Mouse (Mus musculus) CH12.LX (cell line): ENCODE measurements around the gene Kcnip4. TPM values are rescaled to one million over a fixed set of nuclear protein-coding genes. Genes with fewer than 3 reads are reported as not detected.

Source experiments
- DNase-seq: peaks from one replicate; pipeline ENCODE4 v3.0.0-alpha.2; 2013; ENCODE audit errors: extremely low read depth
- H3K27ac ChIP-seq: 2 replicates; pipeline ENCODE4 v1.5.1; 2012; ENCODE audit warnings: low read depth, mild to moderate bottlenecking, control low read depth, moderate library complexity; ENCODE audit not compliant: insufficient read depth
- H3K27me3 ChIP-seq: replicated peaks from 2 replicates; pipeline ENCODE3; 2012; ENCODE audit warnings: inconsistent platforms
- H3K36me3 ChIP-seq, 2 experiments: replicated peaks in 1 of 2; 2 replicates each; pipeline versions ENCODE3 to v1.6.1; 2012; ENCODE audit warnings: inconsistent platforms in 1 of 2, low read length in 1 of 2, mild to moderate bottlenecking in 1 of 2, mixed read lengths in 1 of 2, moderate library complexity in 1 of 2; ENCODE audit not compliant: control insufficient read depth in 1 of 2, insufficient read depth in 1 of 2
- H3K4me1 ChIP-seq, 2 experiments: 2 replicates each; pipeline ENCODE4 v1.6.1; 2012; ENCODE audit warnings: inconsistent platforms in 1 of 2, moderate library complexity in 1 of 2; ENCODE audit not compliant: insufficient read depth in 2 of 2, control insufficient read depth in 1 of 2
- H3K4me2 ChIP-seq: 2 replicates; pipeline ENCODE4 v1.6.1; 2012; ENCODE audit warnings: low read depth, mild to moderate bottlenecking, control low read depth; ENCODE audit not compliant: poor library complexity, insufficient read depth, severe bottlenecking
- H3K4me3 ChIP-seq, 3 experiments: fragments of 150-350 bp in 1 of 3; sonication (generic) in 1 of 3; replicated peaks in 1 of 3; 2 replicates each; pipeline versions ENCODE3 to v1.5.1; 2011 to 2012; ENCODE audit warnings: low read depth in 2 of 3, low read length in 2 of 3, mild to moderate bottlenecking in 2 of 3, moderate library complexity in 2 of 3, control low read depth in 1 of 3, improper control_type of control experiment in 1 of 3, inconsistent platforms in 1 of 3, mixed read lengths in 1 of 3; ENCODE audit not compliant: poor library complexity in 1 of 3
- H3K79me2 ChIP-seq: replicated peaks from 2 replicates; pipeline ENCODE4 v1.6.1; 2012; ENCODE audit warnings: mild to moderate bottlenecking, moderate library complexity; ENCODE audit not compliant: control insufficient read depth, poor library complexity, insufficient read depth, severe bottlenecking; ENCODE audit errors: extremely low read depth
- H3K9ac ChIP-seq: 2 replicates; pipeline ENCODE4 v1.6.1; 2012; ENCODE audit warnings: low read depth, mild to moderate bottlenecking, control low read depth, moderate library complexity; ENCODE audit not compliant: insufficient read depth
- H3K9me3 ChIP-seq: replicated peaks from 2 replicates; pipeline ENCODE3; 2012; ENCODE audit warnings: low read length, inconsistent platforms, mixed read lengths
- CHD2 ChIP-seq: IDR thresholded peaks from 2 replicates; pipeline ENCODE4 v1.6.1; 2011; ENCODE audit warnings: low read length, improper control_type of control experiment
- EP300 ChIP-seq: IDR thresholded peaks from 2 replicates; pipeline ENCODE4 v1.6.1; 2011; ENCODE audit warnings: low read length, improper control_type of control experiment
- ETS1 ChIP-seq: conservative IDR thresholded peaks from 2 replicates; pipeline ENCODE4 v1.6.1; 2012; ENCODE audit warnings: low read depth, mild to moderate bottlenecking, inconsistent platforms, low read length, improper control_type of control experiment, moderate library complexity
- HCFC1 ChIP-seq: IDR thresholded peaks from 2 replicates; pipeline ENCODE4 v1.6.1; 2012; ENCODE audit warnings: low read depth, mild to moderate bottlenecking, inconsistent platforms, low read length, improper control_type of control experiment
- KAT2A ChIP-seq: IDR thresholded peaks from 2 replicates; pipeline ENCODE4 v1.6.1; 2012; ENCODE audit warnings: low read length, improper control_type of control experiment, inconsistent platforms; ENCODE audit not compliant: insufficient replicate concordance
- MAFK ChIP-seq: IDR thresholded peaks from 2 replicates; pipeline ENCODE4 v1.6.1; 2011; ENCODE audit warnings: low read length, improper control_type of control experiment; ENCODE audit not compliant: insufficient replicate concordance
- MAZ ChIP-seq: IDR thresholded peaks from 2 replicates; pipeline ENCODE4 v1.6.1; 2012; ENCODE audit warnings: low read depth, mild to moderate bottlenecking, inconsistent platforms, low read length, improper control_type of control experiment, moderate library complexity
- MEF2A ChIP-seq: IDR thresholded peaks from 2 replicates; pipeline ENCODE4 v1.6.1; 2014; ENCODE audit warnings: low read depth, mild to moderate bottlenecking, inconsistent platforms, low read length, improper control_type of control experiment, borderline replicate concordance
- MXI1 ChIP-seq: IDR thresholded peaks from 2 replicates; pipeline ENCODE4 v1.6.1; 2011; ENCODE audit warnings: mild to moderate bottlenecking, low read depth, low read length, improper control_type of control experiment
- MYC ChIP-seq: IDR thresholded peaks from 2 replicates; pipeline ENCODE4 v1.6.1; 2011; ENCODE audit warnings: low read depth, mild to moderate bottlenecking, improper control_type of control experiment, low read length
- NRF1 ChIP-seq: IDR thresholded peaks from 2 replicates; pipeline ENCODE4 v1.6.1; 2014; ENCODE audit warnings: low read depth, mild to moderate bottlenecking, inconsistent platforms, low read length, improper control_type of control experiment, moderate library complexity
- PAX5 ChIP-seq: IDR thresholded peaks from 2 replicates; pipeline ENCODE4 v1.6.1; 2012; ENCODE audit warnings: low read length, inconsistent platforms, mixed read lengths
- POLR2AphosphoS2 ChIP-seq: IDR thresholded peaks from 2 replicates; pipeline ENCODE4 v1.6.1; 2011; ENCODE audit warnings: low read depth, low read length, improper control_type of control experiment
- RAD21 ChIP-seq: IDR thresholded peaks from 2 replicates; pipeline ENCODE4 v1.6.1; 2011; ENCODE audit warnings: low read depth, mild to moderate bottlenecking, low read length, improper control_type of control experiment, moderate library complexity
- RCOR1 ChIP-seq: conservative IDR thresholded peaks from 2 replicates; pipeline ENCODE4 v1.6.1; 2012; ENCODE audit warnings: low read depth, mild to moderate bottlenecking, inconsistent platforms, low read length, improper control_type of control experiment
- SMC3 ChIP-seq: IDR thresholded peaks from 2 replicates; pipeline ENCODE4 v1.6.1; 2011; ENCODE audit warnings: low read depth, low read length, improper control_type of control experiment
- UBTF ChIP-seq: IDR thresholded peaks from 2 replicates; pipeline ENCODE4 v1.6.1; 2012; ENCODE audit warnings: low read depth, mild to moderate bottlenecking, inconsistent platforms, low read length, improper control_type of control experiment, moderate library complexity
- USF1 ChIP-seq: IDR thresholded peaks from 2 replicates; pipeline ENCODE4 v1.6.1; 2014; ENCODE audit warnings: low read depth, mild to moderate bottlenecking, inconsistent platforms, low read length, improper control_type of control experiment
- ZC3H11A ChIP-seq: IDR thresholded peaks from 2 replicates; pipeline ENCODE4 v1.6.1; 2012; ENCODE audit warnings: low read depth, mild to moderate bottlenecking, inconsistent platforms, low read length, improper control_type of control experiment
- ZKSCAN1 ChIP-seq: IDR thresholded peaks from 2 replicates; pipeline ENCODE4 v1.6.1; 2012; ENCODE audit warnings: low read depth, inconsistent platforms, low read length, improper control_type of control experiment, borderline replicate concordance
- ZNF384 ChIP-seq: IDR thresholded peaks from 2 replicates; pipeline ENCODE4 v1.6.1; 2012; ENCODE audit warnings: low read depth, low read length, improper control_type of control experiment, inconsistent platforms
- dilution Hi-C: fragments of 300-500 bp; cut with MboI; formaldehyde crosslinking; loops from 2 replicates; pipeline ENCODE4 v1.14.3; 2020; ENCODE audit warnings: low sequenced_read_pairs; ENCODE audit not compliant: extremely low pct_unique_long_range_greater_than_20kb, extremely low pct_ligation_motif_present
- in situ Hi-C: fragments of 300-500 bp; cut with MboI; formaldehyde crosslinking; loops from 3 replicates; pipeline ENCODE4 v1.14.3; 2019; ENCODE audit warnings: low sequenced_read_pairs, low pct_ligation_motif_present, low pct_unique_long_range_greater_than_20kb, mixed read lengths
- polyA plus RNA-seq: library from polyadenylated mRNA; unstranded; fragments of >175 nt; gene quantifications from 2 replicates; pipeline ENCODE4 v1.2.1, GENCODE M21; 2012; ENCODE audit warnings: low read depth; ENCODE audit not compliant: insufficient read length
- total RNA-seq, 2 experiments: library from RNA; depleted of rRNA; stranded (reverse); fragments of 300-350 nt in 1 of 2; fragments of >200 nt in 1 of 2; gene quantifications; 2 replicates each; pipeline ENCODE4 v1.2.3; 2012 to 2014

Gene Kcnip4
- total and polyA plus RNA-seq, 3 experiments = 0.80 TPM; not detected in 2

GRCm38 (mm10) chr5:49244414-49244813 lies 280.3 kb downstream of the Kcnip4 start:
- no peak overlapping the region for H3K9ac ChIP-seq
- no peak overlapping the region for H3K27ac ChIP-seq
- no peaks in the 10 kb centered on the region for H3K36me3 ChIP-seq
- dilution Hi-C loops = no loop called here
- in situ Hi-C loops = no loop called here
- H3K79me2 ChIP-seq = no peaks in the 10 kb centered on the region
- peaks cover 30% of the 10 kb centered on the region for H3K9me3 ChIP-seq
- no peak for DNase-seq
- H3K4me2 ChIP-seq = no peak overlapping the region
- no peak overlapping the region for H3K4me3 ChIP-seq
- TF ChIP-seq ZNF384 = no peak
- TF ChIP-seq ZKSCAN1 = no peak
- TF ChIP-seq RAD21 = no peak
- no peak for TF ChIP-seq CHD2
- TF ChIP-seq KAT2A = no peak
- no peak for TF ChIP-seq MEF2A
- no peak for TF ChIP-seq EP300
- TF ChIP-seq ETS1 = no peak
- TF ChIP-seq POLR2AphosphoS2 = no peak
- no peaks in the 10 kb centered on the region for H3K4me1 ChIP-seq
- H3K27me3 ChIP-seq = no peaks in the 10 kb centered on the region

- no peaks in the 10 kb centered on the region for H3K27me3 ChIP-seq
- in situ Hi-C loops = no loop called here
- TF ChIP-seq HCFC1 = no peak
- TF ChIP-seq SMC3 = no peak
- no peak for TF ChIP-seq ZNF384
- no peak for TF ChIP-seq CHD2
- TF ChIP-seq PAX5 = no peak
- no peak for TF ChIP-seq UBTF
- no peak for TF ChIP-seq RCOR1
- no peak for TF ChIP-seq ZC3H11A
- no peak for TF ChIP-seq USF1
- TF ChIP-seq MAFK = no peak
- TF ChIP-seq ZKSCAN1 = no peak
- no peak for TF ChIP-seq POLR2AphosphoS2
- no peak for TF ChIP-seq RAD21
- no peak for TF ChIP-seq MAZ
- no peak for TF ChIP-seq MYC
- TF ChIP-seq NRF1 = no peak
- no peak for TF ChIP-seq EP300
- no peak for TF ChIP-seq MXI1
- no peak for TF ChIP-seq KAT2A
- TF ChIP-seq, all 38 proteins: peak for 0
- Histone ChIP-seq H3K9ac (no peak overlapping the region), H3K4me2 (no peak overlapping the region), H3K36me3 (no peaks in the 10 kb centered on the region), H3K27ac (no peak overlapping the region), H3K9me3 (peaks cover 27% of the 10 kb centered on the region), H3K4me1 (no peaks in the 10 kb centered on the region), H3K4me3 (no peak overlapping the region), H3K79me2 (no peaks in the 10 kb centered on the region)
- DNase-seq = no peak
- dilution Hi-C loops = no loop called here
These were observed 283.0 kb downstream of the Kcnip4 start for GRCm38 (mm10) chr5:49241708-49242107.
